Mouse (Mus musculus): ENCODE measurements around the gene Gpha2. TPM values are rescaled to one million over a fixed set of nuclear protein-coding genes. Genes with fewer than 3 reads are reported as not detected.

The Gpha2 gene
- total RNA-seq, 2 experiments from 2014 or later: not detected

DNA sequence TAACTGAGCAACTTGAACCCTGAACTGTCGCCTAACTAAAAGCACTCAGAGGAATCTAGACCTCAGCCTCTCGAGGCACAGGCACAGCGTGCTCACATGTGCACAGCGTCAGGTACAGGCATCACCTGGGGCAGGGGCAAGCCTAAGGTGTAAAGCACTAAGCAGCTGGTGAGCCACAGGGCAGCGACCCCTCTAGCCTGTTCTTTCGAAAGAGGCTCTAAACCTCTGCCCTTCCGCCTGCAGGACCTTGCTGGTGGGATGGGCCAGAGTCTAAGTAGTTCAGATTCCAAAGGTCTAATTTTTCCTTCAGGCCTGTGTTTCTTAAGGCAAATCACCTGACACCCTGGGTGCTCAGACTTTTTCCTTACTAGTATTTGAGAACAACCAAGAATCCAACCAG lies 45.9 kb downstream of the Gpha2 start:
- DNase-seq (ENCODE audit: low spot score in 2 of 2): no peak

DNA sequence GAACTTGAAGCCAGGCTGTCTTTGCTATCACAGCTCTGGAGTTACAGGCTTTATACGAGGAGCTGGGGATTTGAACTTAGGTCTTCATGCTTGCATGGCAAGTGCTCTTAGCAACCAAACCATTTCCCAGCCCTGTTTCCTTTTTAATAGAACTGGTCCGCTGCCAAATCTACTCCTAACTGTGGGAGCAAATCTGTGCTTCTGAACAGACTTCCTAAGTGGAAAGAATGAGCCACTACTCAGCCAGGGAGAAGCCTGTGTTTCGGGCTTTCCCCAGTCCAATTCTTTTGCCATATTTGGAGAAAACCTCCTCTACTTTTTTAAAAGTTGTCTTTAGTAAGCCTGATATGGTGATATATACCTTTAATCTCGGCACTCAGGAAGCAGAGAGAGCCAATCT lies 46.6 kb downstream of the Gpha2 start:
- DNase-seq (ENCODE audit: low spot score in 2 of 2): no peak

DNA sequence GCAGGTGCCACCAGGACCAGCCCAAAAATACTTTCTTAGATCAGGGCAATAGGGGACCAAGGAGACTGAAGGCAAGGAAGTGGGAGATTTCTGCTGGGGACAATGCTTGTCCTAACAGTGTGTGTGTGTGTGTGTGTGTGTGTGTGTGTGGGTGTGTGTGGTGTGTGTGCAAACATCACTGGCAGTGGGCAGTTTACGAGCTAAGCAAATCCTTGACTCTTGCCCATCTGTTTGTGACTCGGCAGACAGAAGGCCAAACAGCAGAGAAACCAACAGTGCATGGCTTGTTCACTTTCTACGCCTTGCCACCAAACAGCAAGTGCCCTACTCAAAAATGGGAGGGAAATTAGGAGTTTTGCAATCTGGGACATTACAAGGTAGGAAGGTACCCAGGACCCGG lies 47.4 kb downstream of the Gpha2 start:
- DNase-seq (ENCODE audit: low spot score in 2 of 2): no peak

DNA sequence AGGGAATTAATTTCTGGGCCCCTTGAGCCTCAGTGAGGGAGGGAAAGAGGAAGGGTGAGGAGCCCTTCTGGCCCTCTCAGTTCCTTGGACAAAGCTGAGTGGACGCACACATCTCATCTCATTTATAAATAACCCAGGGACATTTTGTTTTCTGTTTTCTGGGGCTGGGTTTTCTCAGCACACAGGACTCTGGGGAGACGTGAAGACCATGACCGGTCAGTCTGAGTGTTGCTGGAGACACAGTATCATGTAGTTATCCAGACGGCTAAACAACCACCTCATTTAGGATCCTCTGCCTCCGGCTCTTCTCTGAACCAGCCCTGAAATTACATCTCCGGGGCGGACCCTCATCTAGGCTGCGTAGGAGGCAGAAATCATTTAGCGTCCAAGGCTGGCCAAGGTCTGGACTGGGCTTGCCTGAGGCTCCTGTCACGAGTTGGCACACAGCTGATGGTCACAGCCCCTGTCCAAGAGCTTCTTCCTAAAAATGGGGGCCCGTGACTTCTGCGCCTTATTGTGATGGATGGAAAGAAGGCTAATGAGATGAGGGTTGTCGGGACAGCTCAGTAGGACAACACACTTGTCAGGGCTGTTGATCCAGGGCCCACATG lies 47.9 kb downstream of the Gpha2 start:
- DNase-seq (ENCODE audit: low spot score in 2 of 2): no peak

DNA sequence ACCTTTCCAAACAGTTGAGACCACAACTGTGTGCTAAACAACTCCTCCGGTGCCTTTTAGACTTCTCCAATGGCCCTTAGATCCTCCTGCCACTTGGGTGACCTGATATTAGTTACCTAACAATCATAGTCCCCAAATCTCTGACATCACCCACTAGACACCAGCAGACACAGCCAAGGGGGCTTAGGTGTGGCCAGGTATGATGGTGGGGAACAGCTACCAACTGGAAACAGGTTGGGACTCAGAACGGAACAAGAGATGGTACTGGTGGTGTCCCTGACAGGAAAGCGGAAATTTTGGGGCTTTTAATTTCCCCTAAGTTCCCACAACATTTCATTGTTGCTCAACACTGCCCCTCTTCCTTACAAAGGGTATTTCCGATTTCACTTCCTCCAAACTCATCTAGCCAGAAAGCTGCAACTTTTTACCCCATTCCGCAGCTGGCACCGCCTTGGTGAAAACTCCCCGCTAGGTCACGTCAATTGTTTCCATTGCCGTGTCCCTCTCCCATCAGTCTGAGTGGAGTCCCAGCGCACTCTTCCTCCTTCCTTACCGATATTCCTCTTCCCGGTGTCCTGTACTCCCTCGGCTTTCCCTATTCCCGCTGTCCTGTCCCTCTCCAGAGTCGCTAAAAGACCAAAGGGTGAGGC lies 49.7 kb downstream of the Gpha2 start:
- DNase-seq (ENCODE audit: low spot score in 2 of 2): no peak

DNA sequence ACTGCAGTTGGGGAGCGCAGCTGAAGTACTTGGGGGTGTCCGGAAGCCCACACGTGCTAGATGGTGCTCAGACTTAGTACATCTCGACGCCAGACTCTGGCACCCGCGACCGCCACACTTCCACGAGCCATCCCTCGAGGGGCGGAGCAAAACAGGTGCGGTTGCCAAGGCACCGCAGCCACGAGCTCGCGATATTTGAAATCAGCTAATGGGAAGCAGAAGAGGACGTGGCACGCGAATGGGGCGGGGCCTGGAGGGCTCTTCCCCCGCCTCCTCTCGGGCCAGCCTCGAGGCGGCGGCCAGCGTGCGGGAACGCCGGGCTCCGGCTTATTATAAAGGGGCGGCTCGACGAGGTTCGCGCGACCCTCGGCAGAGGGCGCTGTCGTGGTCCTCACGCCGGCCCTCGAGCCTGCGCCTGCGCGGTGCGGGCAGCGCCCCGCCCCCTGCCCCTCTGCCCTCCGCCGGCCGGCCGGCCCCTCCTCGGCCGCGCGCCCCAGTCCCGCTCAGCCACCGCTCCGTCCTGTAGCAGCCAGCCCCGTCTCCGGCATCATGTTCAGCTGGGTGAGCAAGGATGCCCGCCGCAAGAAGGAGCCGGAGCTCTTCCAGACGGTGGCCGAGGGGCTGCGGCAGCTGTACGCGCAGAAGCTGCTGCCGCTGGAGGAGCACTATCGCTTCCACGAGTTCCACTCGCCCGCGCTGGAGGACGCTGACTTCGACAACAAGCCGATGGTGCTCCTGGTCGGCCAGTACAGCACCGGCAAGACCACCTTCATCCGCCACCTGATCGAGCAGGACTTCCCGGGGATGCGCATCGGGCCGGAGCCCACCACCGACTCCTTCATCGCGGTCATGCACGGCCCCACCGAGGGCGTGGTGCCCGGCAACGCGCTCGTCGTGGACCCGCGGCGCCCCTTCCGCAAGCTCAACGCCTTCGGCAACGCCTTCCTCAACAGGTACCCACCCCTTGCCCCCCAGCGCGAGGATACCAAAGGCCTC lies 50.5 kb downstream of the Gpha2 start, which contains the start of gene Ehd1:
Ehd1 (plus strand) TSS at position 300 of the 996 bp plus-strand sequence.
- peak; percentile 97 to 98 for DNase-seq (ENCODE audit: low spot score in 2 of 2)

Small RNA genes within 50 kb of the gene (microRNA-seq; reads per million reads assigned to microRNA genes)
- gene Mir192: 6.5 to 7.6 reads per million in 2 experiments
- 18.3 to 26.7 reads per million in 2 experiments for gene Mir194-2

Other genes with a start within 250 kb of the Gpha2 start
- gene Slc22a20, start 240.2 kb upstream of the Gpha2 start, total RNA-seq (2021): not detected
- gene Capn1, start 210.5 kb upstream of the Gpha2 start, total RNA-seq (2021): 10 to 100 TPM; 17.7 to 19.1 TPM
- 10 to 100 TPM; 40.6 to 41.2 TPM for gene Syvn1, start 179.8 kb upstream of the Gpha2 start, total RNA-seq (2021)
- gene Mrpl49, start 168.6 kb upstream of the Gpha2 start, total RNA-seq (2021): 10 to 100 TPM; 40.3 to 42.4 TPM
- gene Fau, start 168.5 kb upstream of the Gpha2 start, total RNA-seq (2021): 100 to 1,000 TPM; 656 to 785 TPM
- 10 to 100 TPM; 37.3 to 41.2 TPM for gene Znhit2, start 165.2 kb upstream of the Gpha2 start, total RNA-seq (2021)
- 10 to 100 TPM; 60.0 to 70.8 TPM for gene Tm7sf2, start 158.0 kb upstream of the Gpha2 start, total RNA-seq (2021)
- gene Vps51, start 149.1 kb upstream of the Gpha2 start, total RNA-seq (2021): 10 to 100 TPM; 82.0 to 92.0 TPM
- not detected for gene Tmem262, start 146.3 kb upstream of the Gpha2 start, total RNA-seq (2021)
- under 1 TPM; 0.56 to 0.85 TPM for gene Gm28374, start 144.1 kb upstream of the Gpha2 start, total RNA-seq (2021)
- 10 to 100 TPM; 36.8 to 37.6 TPM for gene Zfpl1, start 141.4 kb upstream of the Gpha2 start, total RNA-seq (2021)
- 1 to 10 TPM; 1.1 to 1.3 TPM for gene Cdca5, start 141.4 kb upstream of the Gpha2 start, total RNA-seq (2021)
- under 1 TPM in 1 of 2 experiments, not detected in 1; 0.80 TPM for gene AC131692.1, start 132.0 kb upstream of the Gpha2 start, total RNA-seq (2021)
- under 1 TPM; 0.32 to 0.38 TPM for gene Naaladl1, start 120.6 kb upstream of the Gpha2 start, total RNA-seq (2021)
- 10 to 100 TPM; 18.8 to 21.6 TPM for gene Sac3d1, start 107.7 kb upstream of the Gpha2 start, total RNA-seq (2021)
- gene Snx15, start 98.1 kb upstream of the Gpha2 start, total RNA-seq (2021): 10 to 100 TPM; 35.0 to 35.4 TPM
- gene Batf2, start 85.4 kb upstream of the Gpha2 start, total RNA-seq (2021): under 1 TPM in 1 of 2 experiments, not detected in 1; 0.59 TPM
- gene Arl2, start 84.8 kb upstream of the Gpha2 start, total RNA-seq (2021): 10 to 100 TPM; 53.0 to 60.2 TPM
- not detected for gene Majin, start 42.0 kb upstream of the Gpha2 start, total RNA-seq (2021)
- gene Ppp2r5b, start 9.5 kb downstream of the Gpha2 start, total RNA-seq (2021): 100 to 1,000 TPM; 187 to 188 TPM
- gene Atg2a, start 15.3 kb downstream of the Gpha2 start, total RNA-seq (2021): 10 to 100 TPM; 31.3 to 31.6 TPM
- 10 to 100 TPM; 75.1 to 82.7 TPM for gene Ehd1, start 50.3 kb downstream of the Gpha2 start, total RNA-seq (2021)
- gene Cdc42bpg, start 80.1 kb downstream of the Gpha2 start, total RNA-seq (2021): 1 to 10 TPM; 5.0 TPM
- 10 to 100 TPM; 72.0 to 73.6 TPM for gene Men1, start 108.6 kb downstream of the Gpha2 start, total RNA-seq (2021)
- gene Map4k2, start 114.8 kb downstream of the Gpha2 start, total RNA-seq (2021): 10 to 100 TPM; 79.3 to 86.2 TPM
- 100 to 1,000 TPM; 190 to 194 TPM for gene Sf1, start 137.3 kb downstream of the Gpha2 start, total RNA-seq (2021)
- gene Pygm, start 158.0 kb downstream of the Gpha2 start, total RNA-seq (2021): 10 to 100 TPM; 16.2 to 17.4 TPM
- gene Rasgrp2, start 173.0 kb downstream of the Gpha2 start, total RNA-seq (2021): 10 to 100 TPM; 93.5 to 99.9 TPM
- gene Nrxn2, start 192.4 kb downstream of the Gpha2 start, total RNA-seq (2021): 100 to 1,000 TPM; 683 to 691 TPM

Measured in layer of hippocampus, postnatal 10 days (tissue).